Mouse (Mus musculus) forebrain, embryonic 16.5 days (tissue): ENCODE measurements around the gene Asb16. TPM values are rescaled to one million over a fixed set of nuclear protein-coding genes. Genes with fewer than 3 reads are reported as not detected.

Experiments used
- ATAC-seq: fragments of 200-750 bp; cut with Nextera tagmentation; 2 replicates; pipeline ENCODE4 v1.8.0; 2017; ENCODE audit warnings: mild to moderate bottlenecking, moderate library complexity
- H3K27ac ChIP-seq: fragments of 300-500 bp; sonication (generic); 2 replicates; pipeline ENCODE4 v1.5.1; 2014; ENCODE audit warnings: low read length, control low read depth
- H3K27me3 ChIP-seq: fragments of 300-500 bp; sonication (generic); replicated peaks from 2 replicates; pipeline ENCODE4 v1.6.1; 2014; ENCODE audit warnings: low read length; ENCODE audit not compliant: control insufficient read depth, insufficient read depth
- H3K36me3 ChIP-seq: fragments of 300-500 bp; sonication (generic); 2 replicates; pipeline ENCODE4 v1.6.1; 2014; ENCODE audit not compliant: control insufficient read depth, insufficient read depth
- H3K4me1 ChIP-seq: fragments of 300-500 bp; sonication (generic); replicated peaks from 2 replicates; pipeline ENCODE4 v1.6.1; 2014; ENCODE audit warnings: low read length; ENCODE audit not compliant: control insufficient read depth, insufficient read depth
- H3K4me2 ChIP-seq: fragments of 300-500 bp; sonication (generic); 2 replicates; pipeline ENCODE4 v1.6.1; 2014; ENCODE audit warnings: mild to moderate bottlenecking, low read length, control low read depth
- H3K4me3 ChIP-seq: fragments of 300-500 bp; sonication (generic); replicated peaks from 2 replicates; pipeline ENCODE4 v1.5.1; 2014; ENCODE audit warnings: mild to moderate bottlenecking, low read length, control low read depth
- H3K9ac ChIP-seq: fragments of 300-500 bp; sonication (generic); replicated peaks from 2 replicates; pipeline ENCODE4 v1.6.1; 2014; ENCODE audit warnings: low read depth, low read length, control low read depth
- H3K9me3 ChIP-seq: fragments of 300-500 bp; sonication (generic); 2 replicates; pipeline ENCODE4 v1.6.1; 2016; ENCODE audit warnings: low read length; ENCODE audit not compliant: control insufficient read depth
- WGBS: fragments of 180-500 bp; shearing (Covaris S2); extraction: QIAGEN DNeasy Blood & Tissue Kit; methylation state at CpG from one replicate; pipeline ENCODE4 v1.1.7; 2014; 5-methylcytosine and 5-hydroxymethylcytosine counted together
- polyA plus RNA-seq: library from polyadenylated mRNA; unstranded; fragments of >200 nt; fragmentation: Nextera tagmentation; extraction: Ambion mirVana; gene quantifications from 2 replicates; pipeline ENCODE4 v1.2.1, GENCODE M21; 2015

Gene Asb16
- polyA plus RNA-seq, 1 experiment from 2014 or later, result not detected

- Histone ChIP-seq H3K4me3 (no peak overlapping the region), H3K4me1 (peaks cover 24% of the 10 kb centered on the region), H3K4me2 (no peak overlapping the region), H3K9ac (no peak overlapping the region), H3K27me3 (no peaks in the 10 kb centered on the region), H3K9me3 (no peaks in the 10 kb centered on the region), H3K27ac (no peak overlapping the region), H3K36me3 (peaks cover 18% of the 10 kb centered on the region)
- ATAC-seq, result no peak
- WGBS, result 81% methylated on average over 4 of the region's 4 CpGs
These were observed 21.6 kb downstream of the Asb16 start for GRCm38 (mm10) chr11:102290141-102290540.

GRCm38 (mm10) chr11:102291051-102291535 lies 22.6 kb downstream of the Asb16 start:
- Histone ChIP-seq H3K9me3 (no peaks in the 10 kb centered on the region), H3K4me3 (no peak overlapping the region), H3K9ac (no peak overlapping the region), H3K27ac (no peak overlapping the region), H3K4me1 (peaks cover 21% of the 10 kb centered on the region), H3K27me3 (no peaks in the 10 kb centered on the region), H3K36me3 (peaks cover 18% of the 10 kb centered on the region), H3K4me2 (no peak overlapping the region)
- ATAC-seq, result no peak
- 79% methylated on average over 11 of the region's 11 CpGs for WGBS

- no peaks in the 10 kb centered on the region for H3K27me3 ChIP-seq
- peaks cover 18% of the 10 kb centered on the region for H3K36me3 ChIP-seq
- no peak overlapping the region for H3K9ac ChIP-seq
- no peak overlapping the region for H3K27ac ChIP-seq
- H3K4me1 ChIP-seq, result peaks cover 21% of the 10 kb centered on the region
- no peak overlapping the region for H3K4me3 ChIP-seq
- no peak overlapping the region for H3K4me2 ChIP-seq
- WGBS, result 94% methylated on average over 13 of the region's 13 CpGs
- H3K9me3 ChIP-seq, result no peaks in the 10 kb centered on the region
- no peak for ATAC-seq
These were observed 25.4 kb downstream of the Asb16 start for GRCm38 (mm10) chr11:102293971-102294370.

- no peak overlapping the region; the same call in 1 of the 2 replicates for H3K27ac ChIP-seq
- H3K36me3 ChIP-seq, result peaks cover 18% of the 10 kb centered on the region
- no peak for ATAC-seq
- WGBS, result 81% methylated on average over 5 of the region's 5 CpGs
- H3K4me1 ChIP-seq, result peaks cover 21% of the 10 kb centered on the region
- no peak overlapping the region for H3K4me3 ChIP-seq
- no peaks in the 10 kb centered on the region for H3K9me3 ChIP-seq
- no peaks in the 10 kb centered on the region for H3K27me3 ChIP-seq
- no peak overlapping the region for H3K9ac ChIP-seq
- H3K4me2 ChIP-seq, result peak overlapping the region; percentile 93; the same call in 1 of the 2 replicates
These were observed 25.9 kb downstream of the Asb16 start for GRCm38 (mm10) chr11:102294416-102294815.

GRCm38 (mm10) chr11:102294887-102295597 lies 26.5 kb downstream of the Asb16 start:
- Histone ChIP-seq H3K27ac (peak overlapping the region; percentile 98), H3K4me2 (peak overlapping the region; percentile 93), H3K9ac (peak overlapping the region; percentile 92), H3K4me3 (peak overlapping the region; percentile 78), H3K27me3 (no peaks in the 10 kb centered on the region), H3K36me3 (peaks cover 18% of the 10 kb centered on the region), H3K9me3 (no peaks in the 10 kb centered on the region), H3K4me1 (peaks cover 21% of the 10 kb centered on the region)
- 46% methylated on average over 12 of the region's 12 CpGs for WGBS
- ATAC-seq, result 0 out of 2 replicates have a peak, but pooled peaks have one; percentile 0

GRCm38 (mm10) chr11:102295598-102296471 lies 27.3 kb downstream of the Asb16 start:
- H3K9me3 ChIP-seq, result no peaks in the 10 kb centered on the region
- peak overlapping the region; percentile 93 for H3K4me2 ChIP-seq
- peaks cover 21% of the 10 kb centered on the region for H3K4me1 ChIP-seq
- peak overlapping the region; percentile 98 for H3K27ac ChIP-seq
- H3K36me3 ChIP-seq, result peaks cover 17% of the 10 kb centered on the region
- peak; percentile 7; the same call in 1 of the 2 replicates for ATAC-seq
- H3K27me3 ChIP-seq, result no peaks in the 10 kb centered on the region
- H3K4me3 ChIP-seq, result peak overlapping the region; percentile 78
- under 1% methylated on average over 36 of the region's 73 CpGs for WGBS
- H3K9ac ChIP-seq, result peak overlapping the region; percentile 92

GRCm38 (mm10) chr11:102296491-102297472 lies 28.2 kb downstream of the Asb16 start, which contains the start of gene Atxn7l3:
TSS of gene Atxn7l3 (minus strand) at chr11:102296631.
- WGBS, result 0% methylated on average over 56 of the region's 125 CpGs
- peak within 1 kb of the TSS; percentile 93 for H3K4me2 ChIP-seq
- no peaks in the 10 kb centered on the region for H3K27me3 ChIP-seq
- H3K36me3 ChIP-seq, result peaks cover 8% of the 10 kb centered on the region
- H3K9me3 ChIP-seq, result no peaks in the 10 kb centered on the region
- peak within 1 kb of the TSS; percentile 92 for H3K9ac ChIP-seq
- H3K27ac ChIP-seq, result peak within 1 kb of the TSS; percentile 98
- ATAC-seq, result peak; percentile 95
- peak within 1 kb of the TSS; percentile 78 for H3K4me3 ChIP-seq
- H3K4me1 ChIP-seq, result peaks cover 21% of the 10 kb centered on the region
